Mouse (Mus musculus) heart, adult 2 months (tissue): Measurements from ENCODE around the gene Ubr1. TPM values are rescaled to one million over a fixed set of nuclear protein-coding genes. Genes with fewer than 3 reads are reported as not detected.

ENCODE experiments used
- DNase-seq, 2 experiments: peaks; one replicate each; pipeline ENCODE4 v3.0.0; 2021
- H3K27ac ChIP-seq: fragments of 200-600 bp; 2 replicates; pipeline ENCODE4 v1.8.1; 2022
- H3K27me3 ChIP-seq: fragments of 200-500 bp; 2 replicates; pipeline ENCODE4 v1.6.1; 2012; ENCODE audit warnings: mild to moderate bottlenecking, low read length, inconsistent platforms, mixed read lengths; ENCODE audit not compliant: control insufficient read depth, insufficient read depth
- H3K36me3 ChIP-seq: fragments of 200-500 bp; 2 replicates; pipeline ENCODE4 v1.6.1; 2012; ENCODE audit warnings: low read length, inconsistent platforms; ENCODE audit not compliant: control insufficient read depth, insufficient read depth
- H3K4me1 ChIP-seq: fragments of 200-500 bp; 2 replicates; pipeline ENCODE4 v1.6.1; 2011; ENCODE audit warnings: low read length; ENCODE audit not compliant: control insufficient read depth, insufficient read depth
- H3K4me3 ChIP-seq: fragments of 200-600 bp; 2 replicates; pipeline ENCODE4 v1.8.1; 2022
- H3K79me2 ChIP-seq: fragments of 200-500 bp; replicated peaks from 2 replicates; pipeline ENCODE4 v1.6.1; 2012; ENCODE audit warnings: mild to moderate bottlenecking, inconsistent platforms, low read length, moderate library complexity, mixed read lengths; ENCODE audit not compliant: control insufficient read depth, insufficient read depth
- H3K9ac ChIP-seq: fragments of 200-500 bp; 2 replicates; pipeline ENCODE4 v1.6.1; 2012; ENCODE audit warnings: low read depth, mild to moderate bottlenecking, control low read depth, inconsistent platforms, low read length, mixed read lengths
- CTCF ChIP-seq: fragments of 200-600 bp; IDR thresholded peaks from 2 replicates; pipeline ENCODE4 v1.8.1; 2022; ENCODE audit warnings: antibody characterized with exemption, mild to moderate bottlenecking, moderate library complexity
- EP300 ChIP-seq: fragments of 200-500 bp; IDR thresholded peaks from 2 replicates; pipeline ENCODE4 v1.6.1; 2011; ENCODE audit warnings: low read depth, low read length, control low read depth; ENCODE audit not compliant: insufficient read depth
- POLR2A ChIP-seq: fragments of 200-500 bp; IDR thresholded peaks from 2 replicates; pipeline ENCODE4 v1.6.1; 2011; ENCODE audit warnings: mild to moderate bottlenecking, low read depth, low read length, control low read depth; ENCODE audit not compliant: insufficient read depth
- WGBS: fragments of 180-500 bp; shearing (Covaris S2); methylation state at CpG from one replicate; pipeline ENCODE4 v1.1.7; 2018; 5-methylcytosine and 5-hydroxymethylcytosine counted together
- intact Hi-C: fragments of 180-260 bp; cut with DNase I; formaldehyde crosslinking; loops from one replicate; pipeline ENCODE4 v1.15.1; 2025
- polyA plus RNA-seq: library from polyadenylated mRNA; depleted of rRNA; stranded (reverse); fragments of >200 nt; gene quantifications from 2 replicates; pipeline ENCODE4 v1.2.3, GENCODE M21; 2012
- total RNA-seq, 2 experiments: library from RNA; stranded (reverse); gene quantifications; 2 replicates each; pipeline ENCODE4 v1.2.3; 2021

Ubr1 gene
- total and polyA plus RNA-seq, 3 experiments = 18.1 to 20.3 (median 20.2) TPM

DNA sequence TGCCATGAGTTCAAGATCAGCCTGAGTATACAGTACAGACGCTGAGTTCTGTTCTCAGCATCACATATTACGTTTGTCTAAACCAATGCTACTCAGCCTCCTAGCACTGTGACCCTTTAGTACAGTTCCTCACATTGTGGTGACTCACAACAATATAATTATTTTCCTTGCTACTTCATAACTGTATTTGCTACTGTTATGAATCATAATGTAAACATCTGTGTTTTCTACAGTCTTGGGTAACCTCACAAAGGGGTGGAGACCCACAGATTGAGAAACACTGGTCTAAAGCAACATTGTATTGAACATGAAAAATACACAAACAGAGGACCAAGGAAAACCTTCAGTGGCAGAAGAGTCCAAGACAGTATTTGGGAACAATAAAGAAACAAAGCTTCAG is 11.2 kb downstream of the Ubr1 start:
- TF ChIP-seq POLR2A = no peak
- no peak for TF ChIP-seq EP300
- no peak for TF ChIP-seq CTCF
- Histone ChIP-seq H3K27me3 (no peaks in the 10 kb centered on the region), H3K27ac (no peak overlapping the region), H3K4me1 (no peaks in the 10 kb centered on the region; the same call in 1 of the 2 replicates), H3K36me3 (peaks cover 15% of the 10 kb centered on the region), H3K9ac (no peak overlapping the region), H3K79me2 (no peaks in the 10 kb centered on the region), H3K4me3 (no peak overlapping the region)
- DNase-seq = no peak
- intact Hi-C loops = no loop called here
- WGBS = 78% methylated on average over 2 of the region's 2 CpGs

DNA sequence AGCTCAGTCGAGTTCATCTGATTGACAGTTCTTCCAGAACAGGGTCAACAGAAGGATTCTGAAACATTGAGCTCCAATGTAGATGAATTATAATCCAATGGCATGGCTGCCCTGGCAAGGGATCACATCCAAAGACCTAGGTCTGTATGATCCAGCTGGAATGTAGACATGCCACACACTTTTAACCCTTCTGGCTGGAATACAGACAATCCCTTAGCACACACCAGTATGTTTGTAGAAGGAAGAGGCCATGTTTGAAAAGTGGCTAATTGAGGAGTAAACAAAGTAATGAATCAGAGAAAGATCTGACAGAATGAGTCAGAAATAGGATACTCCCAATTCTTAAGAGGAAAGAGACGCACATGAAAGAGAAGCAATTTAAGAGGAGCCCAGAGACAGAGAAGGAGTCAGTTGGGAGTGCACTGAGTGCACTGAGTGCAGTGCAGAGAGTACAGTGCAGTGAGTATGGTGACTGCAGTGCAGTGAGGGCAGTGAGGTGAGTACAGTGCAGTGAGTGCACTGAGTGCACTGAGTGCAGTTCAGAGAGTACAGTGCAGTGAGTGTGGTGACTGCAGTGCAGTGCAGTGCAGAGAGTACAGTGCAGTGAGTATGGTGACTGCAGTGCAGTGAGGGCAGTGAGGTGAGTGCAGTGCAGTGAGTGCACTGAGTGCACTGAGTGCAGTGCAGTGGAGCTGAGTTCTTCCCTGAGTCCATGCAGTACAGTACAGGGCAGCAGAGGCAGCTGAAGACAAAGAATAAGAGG is 18.2 kb downstream of the Ubr1 start:
- intact Hi-C loops = no loop called here
- no peak overlapping the region for H3K27ac ChIP-seq
- peaks cover 3% of the 10 kb centered on the region for H3K36me3 ChIP-seq
- no peaks in the 10 kb centered on the region for H3K4me1 ChIP-seq
- H3K79me2 ChIP-seq = no peaks in the 10 kb centered on the region
- TF ChIP-seq CTCF = no peak
- TF ChIP-seq POLR2A = no peak
- no peak for TF ChIP-seq EP300
- H3K4me3 ChIP-seq = no peak overlapping the region
- WGBS = 69% methylated on average over 2 of the region's 2 CpGs
- H3K9ac ChIP-seq = no peak overlapping the region
- no peak for DNase-seq
- H3K27me3 ChIP-seq = no peaks in the 10 kb centered on the region

DNA sequence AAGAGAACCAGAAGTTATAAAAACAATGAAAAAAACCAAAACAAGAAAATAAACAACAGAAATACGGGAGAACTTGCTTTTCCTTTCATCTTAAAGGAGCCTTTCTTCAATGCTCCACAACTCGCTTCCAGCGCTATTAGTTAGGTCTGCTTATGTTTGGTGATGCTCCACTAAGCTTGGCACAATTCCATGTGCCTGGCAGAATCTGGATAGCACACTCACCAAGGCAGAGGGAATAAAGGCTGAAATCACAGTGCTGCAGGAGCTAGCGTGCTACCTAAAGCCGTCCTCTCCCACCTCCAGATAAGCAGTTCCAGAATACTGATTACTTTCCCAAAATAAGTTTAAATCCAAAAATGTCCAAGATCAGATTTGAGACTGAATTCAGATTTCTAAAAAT is 19.3 kb downstream of the Ubr1 start:
- intact Hi-C loops = no loop called here
- Histone ChIP-seq H3K4me1 (no peaks in the 10 kb centered on the region), H3K27me3 (no peaks in the 10 kb centered on the region), H3K4me3 (no peak overlapping the region), H3K36me3 (peaks cover 3% of the 10 kb centered on the region), H3K79me2 (no peaks in the 10 kb centered on the region), H3K27ac (no peak overlapping the region), H3K9ac (no peak overlapping the region)
- WGBS = 80% methylated on average over 5 of the region's 5 CpGs
- DNase-seq = no peak
- TF ChIP-seq EP300 (no peak), CTCF (no peak), POLR2A (no peak)

DNA sequence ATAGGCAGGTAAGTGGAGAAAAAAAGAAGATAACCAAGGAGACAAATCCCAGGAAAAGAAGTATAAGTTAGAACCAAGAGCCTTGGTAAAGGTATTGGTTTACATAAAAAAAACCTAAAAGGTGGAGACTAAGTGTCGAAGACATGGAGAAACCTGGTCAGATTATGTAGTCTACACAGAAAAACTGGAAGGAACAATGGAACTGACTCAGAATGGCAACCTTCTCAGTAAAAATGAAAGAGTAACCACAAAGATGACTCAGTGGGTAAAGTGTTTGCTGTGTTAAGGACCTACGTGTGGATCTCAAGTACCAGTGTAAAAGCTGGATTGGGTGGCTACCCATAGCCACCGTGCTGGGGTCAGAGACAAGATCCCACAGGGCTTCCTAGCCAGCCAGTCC is 37.5 kb downstream of the Ubr1 start:
- intact Hi-C loops = no loop called here
- TF ChIP-seq CTCF (no peak), EP300 (no peak), POLR2A (no peak)
- no peak for DNase-seq
- Histone ChIP-seq H3K4me3 (no peak overlapping the region), H3K36me3 (0 out of 2 replicates have a peak, but pooled peaks cover 3% of the 10 kb centered on the region), H3K79me2 (no peaks in the 10 kb centered on the region), H3K4me1 (no peaks in the 10 kb centered on the region), H3K27ac (no peak overlapping the region), H3K9ac (no peak overlapping the region), H3K27me3 (no peaks in the 10 kb centered on the region)
- 94% methylated on average over 3 of the region's 3 CpGs for WGBS

DNA sequence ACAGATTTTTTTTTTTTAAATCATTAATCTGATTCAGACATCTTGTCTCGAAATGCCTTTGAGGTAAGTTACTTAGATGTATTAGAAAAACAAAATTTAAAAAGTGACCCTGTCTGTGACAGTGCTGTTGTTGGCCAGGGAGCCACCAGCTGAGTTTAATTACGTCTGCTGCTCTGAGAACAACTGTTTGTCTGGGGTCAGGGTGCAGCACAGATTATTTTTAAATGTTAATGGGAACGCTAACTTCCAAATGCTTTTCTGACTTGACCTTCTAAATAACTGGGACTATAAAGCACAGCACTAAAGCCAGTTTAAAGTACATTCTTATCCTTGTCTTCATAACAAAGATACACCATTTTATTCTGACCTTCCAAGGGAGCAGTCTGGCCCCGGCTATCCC is 61.0 kb downstream of the Ubr1 start:
- Histone ChIP-seq H3K4me1 (no peaks in the 10 kb centered on the region), H3K27ac (no peak overlapping the region), H3K9ac (no peak overlapping the region), H3K36me3 (peaks cover 4% of the 10 kb centered on the region), H3K79me2 (no peaks in the 10 kb centered on the region), H3K4me3 (no peak overlapping the region), H3K27me3 (no peaks in the 10 kb centered on the region)
- no peak for DNase-seq
- WGBS = 66% methylated on average over 4 of the region's 4 CpGs
- intact Hi-C loops = no loop called here
- TF ChIP-seq EP300 = no peak
- no peak for TF ChIP-seq CTCF
- TF ChIP-seq POLR2A = no peak

DNA sequence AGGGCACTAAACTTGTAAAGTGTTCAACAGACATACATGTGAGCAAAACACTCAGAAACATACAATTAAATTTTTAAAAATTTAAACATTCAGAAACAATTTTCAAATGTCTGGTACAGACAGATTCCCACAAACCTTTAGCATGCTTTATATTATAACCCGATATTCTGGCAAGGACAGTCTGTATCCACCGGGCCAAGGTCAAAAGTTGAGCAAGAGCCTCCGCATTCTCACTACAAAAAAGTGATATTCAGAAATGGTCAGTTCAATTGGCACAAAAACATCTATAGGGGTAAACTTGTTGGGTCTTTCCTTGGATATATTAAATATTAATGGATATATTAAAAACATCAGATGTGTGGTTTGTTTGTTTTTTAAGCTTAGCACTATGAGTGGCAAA is 74.2 kb downstream of the Ubr1 start:
- Histone ChIP-seq H3K4me3 (no peak overlapping the region), H3K27ac (no peak overlapping the region), H3K36me3 (peaks cover 3% of the 10 kb centered on the region), H3K27me3 (no peaks in the 10 kb centered on the region), H3K4me1 (no peaks in the 10 kb centered on the region), H3K79me2 (no peaks in the 10 kb centered on the region), H3K9ac (no peak overlapping the region)
- intact Hi-C loops = loop anchor here (5.0 kb wide), 1 partner anchor 41 kb away; no protein-coding TSS in a partner anchor
- no peak for TF ChIP-seq EP300
- no peak for TF ChIP-seq CTCF
- no peak for TF ChIP-seq POLR2A
- 99% methylated on average over 3 of the region's 3 CpGs for WGBS
- DNase-seq = no peak
